Mouse (Mus musculus) left cerebral cortex, postnatal 4 days (tissue): Measurements from ENCODE around the gene Myo1e. TPM values are rescaled to one million over a fixed set of nuclear protein-coding genes. Genes with fewer than 3 reads are reported as not detected.
A peak's percentile ranks its signal among the peaks of the same experiment; 100 is the strongest.

ENCODE experiments used
- DNase-seq: peaks from one replicate; pipeline ENCODE4 v3.0.0-alpha.2; 2022
- intact Hi-C: fragments of 180-260 bp; cut with DNase I; formaldehyde crosslinking; loops from one replicate; pipeline ENCODE4 v1.15.1; 2025
- microRNA-seq: library from miRNA; unstranded; fragments of <30 nt; microRNA quantifications from one replicate; pipeline ENCODE4 v1.2.0, GENCODE M21; 2022
- total RNA-seq, 2 experiments: library from RNA; stranded (reverse); gene quantifications; 2 replicates each; pipeline ENCODE4 v1.2.3; 2021

Myo1e gene
- total RNA-seq, 2 experiments from 2014 or later = 5.2 to 6.1 TPM

- intact Hi-C loops = loop anchor here (5.0 kb wide), 1 partner anchor 285 kb away; no protein-coding TSS in a partner anchor
- DNase-seq = peak; percentile 75
Observed at GRCm38 (mm10) chr9:70392563-70392907, 185.4 kb downstream of the Myo1e start.

- intact Hi-C loops = no loop called here
- no peak for DNase-seq
Observed at GRCm38 (mm10) chr9:70395617-70396016, 188.5 kb downstream of the Myo1e start.

- no peak for DNase-seq
- intact Hi-C loops = no loop called here
Observed at GRCm38 (mm10) chr9:70396083-70396482, 188.9 kb downstream of the Myo1e start.

- intact Hi-C loops = no loop called here
Observed at GRCm38 (mm10) chr9:70401937-70402539, 194.9 kb downstream of the Myo1e start.

GRCm38 (mm10) chr9:70406596-70406995 lies 199.4 kb downstream of the Myo1e start:
- no peak for DNase-seq
- intact Hi-C loops = no loop called here

More at GRCm38 (mm10) chr9:70401937-70402539, 194.9 kb downstream of the Myo1e start:
- DNase-seq = no peak

GRCm38 (mm10) chr9:70408791-70409190 lies 201.6 kb downstream of the Myo1e start:
- no peak for DNase-seq
- intact Hi-C loops = no loop called here

GRCm38 (mm10) chr9:70409743-70410142 lies 202.6 kb downstream of the Myo1e start:
- intact Hi-C loops = no loop called here
- DNase-seq = no peak

- no peak for DNase-seq
- intact Hi-C loops = no loop called here
Observed at GRCm38 (mm10) chr9:70410668-70411067, 203.5 kb downstream of the Myo1e start.

GRCm38 (mm10) chr9:70413038-70413437 lies 205.9 kb downstream of the Myo1e start:
- DNase-seq = no peak
- intact Hi-C loops = no loop called here

GRCm38 (mm10) chr9:70416412-70416811 lies 209.3 kb downstream of the Myo1e start:
- intact Hi-C loops = no loop called here
- DNase-seq = no peak

GRCm38 (mm10) chr9:70421257-70422056 lies 214.3 kb downstream of the Myo1e start, which contains the start of gene Ccnb2:
Ccnb2 (minus strand) TSS chr9:70421547.
- intact Hi-C loops = no loop called here
- DNase-seq = peak; percentile 93

GRCm38 (mm10) chr9:70422661-70423060 lies 215.5 kb downstream of the Myo1e start:
- intact Hi-C loops = no loop called here

GRCm38 (mm10) chr9:70439959-70440358 lies 232.8 kb downstream of the Myo1e start:
- intact Hi-C loops = no loop called here
- DNase-seq = no peak

More at GRCm38 (mm10) chr9:70422661-70423060, 215.5 kb downstream of the Myo1e start:
- DNase-seq = no peak

- intact Hi-C loops = no loop called here
- DNase-seq = no peak
Observed at GRCm38 (mm10) chr9:70449072-70449471, 241.9 kb downstream of the Myo1e start.

Small RNAs within 50 kb of the gene (microRNA-seq; reads per million reads assigned to microRNA genes)
- 2.7 reads per million for gene Mir5626

Other genes with a start within 250 kb of the Myo1e start
- gene Bnip2, start 217.9 kb upstream of the Myo1e start, total RNA-seq = 10 to 100 TPM; 64.0 to 67.1 TPM
- 10 to 100 TPM; 88.7 to 91.6 TPM for gene Gtf2a2, start 194.8 kb upstream of the Myo1e start, total RNA-seq
- not detected for gene Gcnt3, start 169.3 kb upstream of the Myo1e start, total RNA-seq
- gene Fam81a, start 64.8 kb upstream of the Myo1e start, total RNA-seq = 10 to 100 TPM; 61.8 to 65.9 TPM
- 1 to 10 TPM; 7.3 to 8.3 TPM for gene Ccnb2, start 214.2 kb downstream of the Myo1e start, total RNA-seq